Mouse (Mus musculus) limb, embryonic 10.5 days (tissue): ENCODE measurements around the gene St3gal2. TPM values are rescaled to one million over a fixed set of nuclear protein-coding genes. Genes with fewer than 3 reads are reported as not detected.
"Not testable (repeated sequence)": the region's sequence is repeated elsewhere in the genome, so short reads cannot be mapped to it uniquely, and the experiment has no call there.

ENCODE experiments used
- DNase-seq: peaks from one replicate; pipeline ENCODE4 v3.0.0-alpha.2; 2017; ENCODE audit warnings: low spot score
- H3K27ac ChIP-seq: fragments of 300-500 bp; sonication (generic); 2 replicates; pipeline ENCODE4 v1.5.1; 2016; ENCODE audit warnings: mild to moderate bottlenecking
- H3K27me3 ChIP-seq: fragments of 300-500 bp; sonication (generic); 2 replicates; pipeline ENCODE4 v1.6.1; 2016; ENCODE audit warnings: low read depth, mild to moderate bottlenecking; ENCODE audit not compliant: poor library complexity, severe bottlenecking
- H3K36me3 ChIP-seq: fragments of 300-500 bp; sonication (generic); 2 replicates; pipeline ENCODE4 v1.6.1; 2016; ENCODE audit warnings: mild to moderate bottlenecking, moderate library complexity
- H3K4me1 ChIP-seq: fragments of 300-500 bp; sonication (generic); 2 replicates; pipeline ENCODE4 v1.6.1; 2016
- H3K4me3 ChIP-seq: fragments of 300-500 bp; sonication (generic); 2 replicates; pipeline ENCODE4 v1.5.1; 2016; ENCODE audit warnings: mild to moderate bottlenecking, moderate library complexity
- H3K9me3 ChIP-seq: fragments of 300-500 bp; sonication (generic); replicated peaks from 2 replicates; pipeline ENCODE4 v1.6.1; 2016; ENCODE audit warnings: mild to moderate bottlenecking
- WGBS: fragments of 180-500 bp; shearing (Covaris S2); methylation state at CpG from one replicate; pipeline ENCODE4 v1.1.7; 2016; 5-methylcytosine and 5-hydroxymethylcytosine counted together
- microRNA-seq: library from miRNA; unstranded; fragments of <30 nt; microRNA quantifications from one replicate; pipeline ENCODE4, GENCODE M21; 2017
- polyA plus RNA-seq: library from polyadenylated mRNA; unstranded; fragments of >200 nt; fragmentation: Nextera tagmentation; extraction: Ambion mirVana; gene quantifications from 2 replicates; pipeline ENCODE4 v1.2.1, GENCODE M21; 2016

St3gal2 gene
- polyA plus RNA-seq, 1 experiment from 2014 or later, result 42.2 TPM

GRCm38 (mm10) chr8:110996641-110997430 lies 77.1 kb downstream of the St3gal2 start:
- peak overlapping the region; percentile 85 for H3K4me3 ChIP-seq
- DNase-seq, result no peak
- whole genome bisulfite sequencing, result 38% methylated on average over 16 of the region's 16 CpGs

GRCm38 (mm10) chr8:110997547-110998531 lies 78.1 kb downstream of the St3gal2 start, which contains the start of gene Ddx19a:
Ddx19a (minus strand) TSS chr8:110997800.
- peak; percentile 89 for DNase-seq

More at GRCm38 (mm10) chr8:110996641-110997430, 77.1 kb downstream of the St3gal2 start:
- Histone ChIP-seq H3K27ac (peak overlapping the region; percentile 86), H3K27me3 (no peaks in the 10 kb centered on the region), H3K9me3 (no peaks in the 10 kb centered on the region), H3K4me1 (peaks cover 4% of the 10 kb centered on the region), H3K36me3 (peaks cover 43% of the 10 kb centered on the region)

GRCm38 (mm10) chr8:111010230-111010991 lies 90.7 kb downstream of the St3gal2 start:
- not testable (repeated sequence) for H3K4me1 ChIP-seq, DNase-seq, H3K27ac ChIP-seq, H3K9me3 ChIP-seq, H3K27me3 ChIP-seq, H3K4me3 ChIP-seq
- WGBS, result 92% methylated on average over 9 of the region's 10 CpGs
- peaks cover 54% of the 10 kb centered on the region for H3K36me3 ChIP-seq

More at GRCm38 (mm10) chr8:110997547-110998531, 78.1 kb downstream of the St3gal2 start, which contains the start of gene Ddx19a:
- peak within 1 kb of the TSS; percentile 85 for H3K4me3 ChIP-seq
- H3K4me1 ChIP-seq, result peaks cover 4% of the 10 kb centered on the region
- no peaks in the 10 kb centered on the region for H3K9me3 ChIP-seq
- no peaks in the 10 kb centered on the region for H3K27me3 ChIP-seq
- H3K36me3 ChIP-seq, result peaks cover 33% of the 10 kb centered on the region
- WGBS, result 4% methylated on average over 58 of the region's 58 CpGs
- H3K27ac ChIP-seq, result peak within 1 kb of the TSS; percentile 86

Small RNA genes lying within 50 kb of the gene (microRNA-seq; reads per million reads assigned to microRNA genes)
- gene Mir3473d, result 2.6 reads per million

Other genes starting within 250 kb of the St3gal2 start
- gene Mtss1l, start 198.4 kb upstream of the St3gal2 start, polyA plus RNA-seq, result 7.8 and 8.8 TPM in 2 replicates
- 0.15 TPM in 1 of 2 replicates, not detected in the other for gene Il34, start 114.0 kb upstream of the St3gal2 start, polyA plus RNA-seq
- 75.8 and 87.0 TPM in 2 replicates for gene Cog4, start 73.3 kb upstream of the St3gal2 start, polyA plus RNA-seq
- gene Sf3b3, start 73.1 kb upstream of the St3gal2 start, polyA plus RNA-seq, result 232 and 238 TPM in 2 replicates
- 15.9 and 17.8 TPM in 2 replicates for gene Fuk, start 17.4 kb upstream of the St3gal2 start, polyA plus RNA-seq
- 24.0 and 24.6 TPM in 2 replicates for gene Ddx19a, start 77.9 kb downstream of the St3gal2 start, polyA plus RNA-seq
- gene Ddx19b, start 111.8 kb downstream of the St3gal2 start, polyA plus RNA-seq, result 6.5 and 9.0 TPM in 2 replicates
- gene Aars, start 113.2 kb downstream of the St3gal2 start, polyA plus RNA-seq, result 79.0 and 81.8 TPM in 2 replicates
- gene Exosc6, start 136.4 kb downstream of the St3gal2 start, polyA plus RNA-seq, result 21.5 and 36.6 TPM in 2 replicates
- not detected in 2 replicates for gene Clec18a, start 172.5 kb downstream of the St3gal2 start, polyA plus RNA-seq
- gene Pdpr, start 174.7 kb downstream of the St3gal2 start, polyA plus RNA-seq, result 10.2 and 13.3 TPM in 2 replicates